Mouse (Mus musculus) spleen, postnatal 0 days (tissue): ENCODE measurements around the gene Gm597. TPM values are rescaled to one million over a fixed set of nuclear protein-coding genes. Genes with fewer than 3 reads are reported as not detected.

Experiments
- polyA plus RNA-seq: library from polyadenylated mRNA; unstranded; fragments of >200 nt; fragmentation: Nextera tagmentation; extraction: Ambion mirVana; gene quantifications from 2 replicates; pipeline ENCODE4 v1.2.1, GENCODE M21; 2015

Gm597 gene
- polyA plus RNA-seq = not detected in 2 replicates

GRCm38 (mm10) chr1:28780152-28780551 is at the start of gene Gm597:
Gm597 (minus strand) TSS chr1:28780252.

